Mouse (Mus musculus) right cerebral cortex, postnatal 36 days (tissue): Measurements from ENCODE around the gene Uqcc2.

Experiments
- DNase-seq, 2 experiments: peaks; one replicate each; pipeline ENCODE4 v3.0.0; 2022; ENCODE audit warnings: low spot score in 2 of 2, mixed read lengths in 1 of 2

Uqcc2 gene

DNA sequence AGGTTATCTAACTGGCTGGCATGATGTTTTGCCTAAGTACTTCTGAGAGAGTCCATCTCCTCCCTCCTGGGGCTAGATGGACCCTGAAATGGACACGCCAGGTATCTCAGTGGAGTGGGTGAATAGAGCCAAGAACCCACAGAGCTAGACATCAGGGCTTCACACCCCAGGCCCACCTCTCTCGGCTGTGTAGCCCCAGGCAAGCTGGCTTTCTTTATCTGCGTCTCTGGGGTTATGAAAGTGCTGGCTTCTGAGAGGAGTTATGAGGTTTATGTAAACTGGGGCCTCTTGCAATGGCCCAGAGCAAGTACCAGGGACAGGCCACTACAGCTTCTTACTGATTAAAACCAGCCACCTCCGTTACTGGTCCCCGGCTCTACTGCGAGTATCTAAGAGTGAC is 21.2 kb upstream of the Uqcc2 start:
- no peak for DNase-seq

DNA sequence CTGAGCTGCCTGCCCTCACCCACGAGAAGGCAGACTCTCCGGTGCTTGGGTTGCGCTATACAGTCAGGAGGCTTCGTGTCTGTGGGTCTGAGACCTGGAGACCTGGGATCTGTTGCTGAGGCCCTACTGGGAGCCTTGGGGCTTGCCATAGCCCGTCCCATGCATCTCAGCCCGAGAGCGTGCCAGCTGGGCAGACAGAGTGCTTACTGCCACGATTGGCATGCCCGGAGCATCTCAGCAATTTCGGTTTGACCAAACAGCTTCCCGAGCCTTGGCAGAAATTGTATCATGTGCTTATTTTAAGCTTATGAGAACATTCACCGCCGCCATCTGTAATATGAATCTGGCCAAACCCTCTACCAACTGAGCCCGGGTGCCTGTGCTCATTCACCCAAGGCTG is 20.5 kb upstream of the Uqcc2 start:
- DNase-seq: no peak

DNA sequence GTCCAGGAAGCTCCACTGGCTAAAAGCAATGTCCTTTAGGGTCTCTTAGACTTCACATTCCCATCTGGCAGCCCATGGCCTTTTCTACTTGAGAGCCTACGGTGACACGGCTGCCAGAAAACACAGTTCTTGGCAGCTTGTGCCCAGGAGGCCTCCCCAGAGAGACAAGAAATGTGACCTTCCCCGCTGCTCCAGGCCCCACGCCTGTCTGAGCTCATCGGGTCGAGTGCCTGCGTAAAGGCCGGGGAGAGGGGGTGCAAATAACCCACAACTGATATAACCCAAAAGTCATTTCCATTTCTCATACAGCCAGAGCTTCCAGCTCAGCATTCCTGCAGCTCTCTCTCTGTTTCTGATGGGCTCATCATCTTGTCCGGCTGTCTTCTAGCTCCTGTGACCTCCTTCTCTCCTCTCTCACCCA is 20.1 kb upstream of the Uqcc2 start:
- no peak for DNase-seq

DNA sequence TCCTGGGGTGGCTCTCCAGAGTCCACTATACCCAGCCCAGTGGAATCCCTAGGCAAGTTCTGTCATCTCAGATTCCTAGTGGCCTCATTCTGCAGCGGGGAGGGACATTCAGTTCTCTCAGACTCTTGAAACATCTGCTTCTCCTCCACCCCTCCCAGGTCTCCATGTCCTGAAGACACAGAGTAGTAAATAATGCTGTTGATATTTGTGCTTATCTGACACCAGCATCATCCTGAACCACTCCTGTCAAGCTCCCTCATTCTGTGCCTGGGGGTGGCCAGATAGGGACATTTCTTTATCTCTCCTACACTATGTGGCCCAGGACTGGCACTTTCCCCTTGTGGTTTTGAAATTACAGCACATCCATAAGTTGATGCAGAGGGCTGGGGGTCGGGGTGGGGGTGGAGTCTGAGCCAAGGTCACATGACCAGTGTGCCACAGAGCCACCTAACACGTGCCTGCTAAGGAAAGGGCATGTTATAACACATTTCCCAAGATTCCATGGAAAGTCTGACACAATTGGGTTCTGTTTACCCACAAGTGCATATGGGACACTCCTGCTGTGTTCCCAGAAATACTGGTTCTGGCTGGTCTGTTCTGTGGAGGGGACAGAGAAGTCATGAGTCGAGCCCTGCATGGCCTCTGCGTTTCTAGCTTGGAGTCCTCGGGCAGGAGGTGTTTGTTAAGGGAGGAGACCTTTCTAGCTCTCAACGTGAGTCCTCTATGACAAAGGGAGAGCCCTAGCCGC is 19.4 kb upstream of the Uqcc2 start:
- DNase-seq: no peak

GRCm38 (mm10) chr17:27151411-27151810 is 17.7 kb upstream of the Uqcc2 start:
- DNase-seq: no peak

DNA sequence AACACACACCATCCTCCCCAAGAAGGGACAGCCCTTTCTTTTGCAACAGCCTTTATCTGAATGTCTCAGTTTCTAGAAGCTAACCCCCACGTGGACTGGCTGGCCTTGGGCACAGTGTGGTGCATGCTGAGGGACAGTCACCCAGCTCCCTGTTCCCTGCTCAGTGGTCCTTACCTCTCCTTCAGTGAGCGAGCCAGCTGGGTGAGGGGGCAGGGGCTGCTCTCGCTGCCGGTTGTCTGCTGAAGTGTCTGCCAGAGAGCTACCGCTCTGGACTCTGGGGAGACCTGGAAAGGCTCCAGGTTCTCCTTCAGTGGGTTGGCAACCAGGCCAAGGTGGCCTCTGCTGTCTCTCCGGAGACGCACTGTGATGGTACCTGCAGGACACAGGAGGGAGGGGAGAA is 17.2 kb upstream of the Uqcc2 start:
- DNase-seq: no peak

DNA sequence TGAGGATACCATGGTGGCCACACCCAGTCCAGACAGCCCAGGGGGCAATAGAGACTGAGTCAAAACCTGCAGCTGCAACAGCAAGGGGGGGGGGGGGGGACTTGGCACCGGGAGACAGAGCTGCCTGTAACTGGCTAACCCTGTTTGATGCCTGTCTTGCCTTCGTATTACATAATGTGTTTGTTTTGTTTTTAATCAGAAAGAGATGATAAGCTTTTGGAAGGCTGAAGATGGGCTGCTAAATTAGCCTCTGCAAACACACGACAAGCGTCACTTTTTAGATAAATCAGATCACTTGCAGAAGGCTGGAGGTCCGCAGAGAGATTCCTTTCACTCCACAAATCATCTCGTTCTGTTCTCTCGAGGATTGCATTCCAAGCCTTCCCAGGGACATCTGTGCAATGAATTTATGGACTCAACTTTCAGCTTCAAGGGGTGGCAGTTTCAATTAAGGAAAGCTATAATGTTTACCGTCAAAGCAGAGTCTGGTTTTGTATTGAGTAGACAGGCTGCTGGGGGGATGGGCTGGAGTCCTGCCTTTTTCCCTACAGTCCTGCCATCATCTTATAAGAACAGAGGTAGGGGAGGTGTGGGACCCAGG is 12.7 kb upstream of the Uqcc2 start:
- no peak for DNase-seq

GRCm38 (mm10) chr17:27144152-27144551 is 10.4 kb upstream of the Uqcc2 start:
- no peak for DNase-seq

GRCm38 (mm10) chr17:27141971-27142450 is 8.3 kb upstream of the Uqcc2 start:
- DNase-seq: no peak

DNA sequence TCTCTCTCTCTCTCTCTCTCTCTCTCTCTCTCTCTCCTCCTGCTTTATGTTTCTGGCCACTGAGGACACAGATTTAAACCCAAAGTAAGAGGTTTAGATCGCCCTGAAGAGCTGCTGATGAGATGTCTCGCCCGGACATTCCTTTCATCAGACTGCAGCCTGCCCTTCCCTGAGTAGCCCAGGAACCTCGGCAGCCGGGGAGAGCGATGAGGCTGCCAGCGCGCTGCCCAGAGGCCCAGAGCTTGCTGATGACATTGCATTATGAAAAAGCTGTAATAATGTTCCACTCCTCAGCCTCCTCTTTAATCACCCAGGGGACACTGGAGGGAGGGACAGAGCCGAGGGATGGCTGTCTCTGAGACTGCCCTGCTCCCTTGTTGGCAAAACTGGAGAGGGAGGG is 6.5 kb upstream of the Uqcc2 start:
- no peak for DNase-seq

DNA sequence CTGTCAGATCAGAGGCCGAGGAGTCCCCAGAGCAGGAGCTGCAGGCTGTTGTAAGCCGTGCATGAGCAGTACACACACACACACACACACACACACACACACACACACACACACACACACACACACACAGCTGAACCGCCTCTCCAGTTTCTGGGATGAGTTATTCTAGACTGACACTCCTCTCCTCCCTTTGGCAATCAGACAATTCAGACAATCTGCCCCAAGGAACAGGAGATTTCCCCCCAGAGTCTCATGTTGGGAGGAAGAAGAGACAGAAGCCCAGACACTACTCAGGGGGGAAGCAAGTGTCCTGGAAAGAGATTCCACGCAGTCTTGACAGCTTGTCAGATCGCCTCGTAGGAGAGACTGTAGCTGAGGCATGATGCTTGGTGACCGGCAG is 5.6 kb upstream of the Uqcc2 start:
- no peak for DNase-seq

DNA sequence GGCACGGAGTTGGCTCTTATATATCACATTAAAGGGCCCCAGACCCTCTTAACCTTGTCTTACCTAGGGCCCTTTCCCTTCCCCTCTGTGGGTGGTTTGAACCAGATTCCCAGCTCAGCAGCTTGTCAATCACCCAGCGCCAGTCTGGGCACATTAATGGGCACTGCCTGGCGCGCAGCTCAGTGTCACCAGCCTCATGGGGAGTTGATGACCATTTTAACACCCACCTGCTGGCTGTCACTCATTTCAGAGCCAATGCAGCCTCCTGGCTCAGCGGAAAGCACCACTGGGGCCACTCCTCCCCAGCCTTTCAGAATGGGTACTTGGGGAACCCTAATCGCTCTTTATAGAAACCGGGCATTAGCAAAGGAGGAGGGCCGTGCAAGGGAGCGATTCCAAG is 4.7 kb upstream of the Uqcc2 start:
- no peak for DNase-seq

DNA sequence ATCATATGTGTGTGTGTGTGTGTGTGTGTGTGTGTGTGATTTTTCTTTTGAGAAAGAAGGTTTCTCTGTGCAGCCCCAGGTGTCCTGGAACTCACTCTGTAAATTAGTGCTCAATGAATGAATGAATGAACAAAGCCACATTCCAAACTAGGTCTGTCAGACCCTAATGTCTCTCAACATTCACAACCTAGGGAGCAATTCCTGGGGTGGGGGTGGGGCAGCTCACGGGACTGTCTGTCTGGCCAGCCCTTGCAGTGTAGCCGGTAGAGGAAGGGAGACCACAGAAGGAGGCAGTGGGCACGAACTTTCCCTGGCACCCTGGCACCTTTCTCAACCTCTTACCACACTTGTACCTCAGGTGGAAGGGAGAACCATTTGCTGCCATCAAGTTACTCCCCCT is 999 bp upstream of the Uqcc2 start:
- DNase-seq: no peak

GRCm38 (mm10) chr17:27134187-27134586 is 471 bp upstream of the Uqcc2 start:
- DNase-seq: no peak

DNA sequence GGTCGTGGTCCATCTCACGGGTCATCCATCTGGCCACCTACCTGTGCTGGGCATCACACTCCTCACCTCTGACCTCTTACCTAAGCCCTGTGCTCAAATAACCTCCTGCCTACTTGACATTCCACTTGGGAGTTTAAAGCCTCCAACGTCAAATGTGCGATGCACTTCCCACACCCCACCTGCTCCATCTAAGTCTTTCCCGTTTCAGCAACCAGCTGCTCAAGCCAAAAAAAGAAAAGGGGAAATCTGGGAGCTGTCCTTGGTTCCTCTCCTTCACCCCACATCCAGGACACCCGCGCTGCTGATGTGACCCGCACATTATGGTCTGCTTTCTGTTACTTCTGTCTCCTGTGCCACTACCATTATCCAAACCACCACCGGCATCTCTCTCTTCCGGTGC is 1.5 kb downstream of the Uqcc2 start:
- DNase-seq: peak in 1 of 2 experiments; percentile 47

DNA sequence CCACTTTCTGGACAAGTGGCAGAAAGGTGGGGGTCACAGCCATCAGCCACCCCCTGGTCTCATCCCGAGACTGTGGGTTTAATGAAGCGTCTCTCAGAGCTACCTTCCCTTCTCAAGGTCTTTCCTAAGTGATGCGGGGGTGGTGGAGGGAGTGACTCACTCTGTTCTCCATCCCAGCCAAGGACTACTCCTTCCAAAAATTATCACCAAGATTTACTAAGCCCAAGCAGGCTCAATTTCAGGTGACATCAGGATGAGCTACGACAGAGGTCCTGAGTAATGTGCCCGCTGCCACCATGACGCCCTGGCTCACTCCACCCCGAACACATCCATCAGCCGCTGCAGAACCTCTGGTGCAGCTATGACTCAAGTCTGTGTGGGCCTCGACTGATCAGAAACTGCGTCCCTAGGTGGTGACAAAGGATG is 2.5 kb downstream of the Uqcc2 start:
- peak; percentile 40 to 66 for DNase-seq

DNA sequence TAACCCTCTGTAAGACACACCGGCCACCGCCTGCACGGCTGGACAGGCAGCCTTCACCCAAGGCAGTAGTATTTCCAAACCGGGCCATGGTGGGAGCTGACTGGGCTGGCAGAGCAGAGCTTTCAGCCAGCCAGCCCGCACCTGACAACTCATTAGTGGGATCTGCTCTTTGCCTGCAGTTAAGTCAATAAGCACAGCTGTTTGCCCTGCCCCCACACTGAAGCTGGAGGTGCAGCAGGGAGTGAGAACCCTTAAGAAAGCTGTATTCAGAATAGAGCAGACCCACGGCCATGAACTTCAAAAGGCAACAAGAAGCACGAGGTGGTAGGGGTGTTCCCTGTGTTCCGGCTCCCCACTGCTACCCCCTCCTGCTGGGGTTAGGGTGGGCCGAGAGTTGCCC is 3.5 kb downstream of the Uqcc2 start:
- no peak for DNase-seq

DNA sequence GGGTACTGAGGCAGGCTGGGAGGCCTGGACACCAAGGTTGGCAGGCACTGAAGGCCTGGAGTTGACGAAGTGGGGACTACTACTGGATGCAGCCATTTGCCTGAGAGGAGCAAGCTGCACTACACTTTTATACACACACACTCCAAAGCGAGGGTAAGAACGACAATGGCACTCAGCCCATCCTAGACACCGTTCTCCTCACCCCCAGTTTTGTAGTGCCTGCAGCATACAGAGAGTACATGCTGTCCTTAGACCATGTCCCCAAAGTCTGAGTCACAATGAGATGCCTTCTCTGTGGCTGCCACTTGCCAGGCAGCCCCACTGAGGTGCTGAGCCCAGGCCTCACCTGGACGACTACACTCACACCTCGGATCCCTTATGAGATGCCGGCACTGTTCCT is 3.9 kb downstream of the Uqcc2 start:
- no peak for DNase-seq

DNA sequence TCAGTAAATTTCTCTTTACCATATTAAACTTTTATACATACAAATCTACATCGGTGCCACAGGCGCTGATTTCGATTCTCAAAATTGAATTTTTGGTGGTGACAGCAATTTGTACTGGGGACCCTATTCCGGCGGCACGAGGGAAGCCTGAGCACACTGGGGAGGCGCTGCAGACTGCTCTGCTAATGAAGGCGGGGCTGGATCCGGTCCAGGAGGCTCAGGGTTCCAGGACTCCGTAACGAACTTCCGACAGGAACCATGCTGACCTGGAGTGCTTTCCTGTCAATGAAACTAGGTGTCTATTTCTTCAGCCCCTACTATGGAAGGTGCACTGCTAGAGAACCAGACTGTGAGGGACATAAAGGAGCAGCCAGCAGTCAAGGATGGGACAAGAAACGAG is 4.4 kb downstream of the Uqcc2 start:
- no peak for DNase-seq

GRCm38 (mm10) chr17:27128189-27128588 is 5.5 kb downstream of the Uqcc2 start:
- DNase-seq: no peak

- no peak for DNase-seq
These were observed 6.7 kb downstream of the Uqcc2 start for GRCm38 (mm10) chr17:27126974-27127373.

GRCm38 (mm10) chr17:27125669-27126202 is 8.0 kb downstream of the Uqcc2 start:
- no peak for DNase-seq

DNA sequence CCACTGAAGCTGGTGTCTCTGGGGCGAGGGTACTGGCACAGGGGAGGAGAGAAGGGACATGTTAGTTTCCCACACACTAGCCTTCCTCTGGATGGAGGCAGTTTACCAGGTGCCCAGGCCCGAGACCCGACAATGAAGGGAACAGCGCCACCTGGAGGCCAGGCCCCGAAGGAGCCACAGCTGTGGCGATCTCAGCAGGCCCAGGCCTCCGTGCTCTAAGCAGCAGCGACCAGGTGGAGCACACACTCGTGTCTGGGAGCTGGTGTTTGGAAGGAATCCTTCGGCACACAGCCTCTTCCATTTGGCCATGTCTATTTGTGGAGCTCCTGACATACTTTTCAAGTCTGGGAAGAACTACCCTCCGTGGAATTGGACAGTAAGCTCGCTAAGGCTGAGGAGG is 8.5 kb downstream of the Uqcc2 start:
- peak; percentile 62 to 79 for DNase-seq
